Mouse (Mus musculus) bone marrow, adult 2 months (tissue): ENCODE data around the gene Gm47985.
"Not testable (repeated sequence)": the region's sequence is repeated elsewhere in the genome, so short reads cannot be mapped to it uniquely, and the experiment has no call there.

ENCODE experiments used
- CTCF ChIP-seq: fragments of 200-500 bp; IDR thresholded peaks from 2 replicates; pipeline ENCODE4 v1.5.1; 2011; ENCODE audit warnings: low read length, control low read depth; ENCODE audit not compliant: control insufficient read depth, insufficient read depth
- POLR2A ChIP-seq: fragments of 200-500 bp; IDR thresholded peaks from 2 replicates; pipeline ENCODE4 v1.6.1; 2011; ENCODE audit warnings: low read depth, mild to moderate bottlenecking, control low read depth, low read length, borderline replicate concordance; ENCODE audit not compliant: control insufficient read depth

GRCm38 (mm10) chr1:151200620-151201019 lies 18.3 kb downstream of the Gm47985 start:
- not testable (repeated sequence) for TF ChIP-seq CTCF, POLR2A
